Mouse (Mus musculus) intestine, embryonic 14.5 days (tissue): Measurements from ENCODE around the gene Clip4. TPM values are rescaled to one million over a fixed set of nuclear protein-coding genes. Genes with fewer than 3 reads are reported as not detected.

ENCODE experiments used
- ATAC-seq: fragments of 200-750 bp; cut with Nextera tagmentation; replicated peaks from 2 replicates; pipeline ENCODE4 v1.8.0; 2017; ENCODE audit warnings: low read depth, moderate number of reproducible peaks, moderate TSS enrichment, moderate library complexity; ENCODE audit not compliant: low FRiP score, low TSS enrichment
- DNase-seq: peaks from one replicate; pipeline ENCODE4 v3.0.0-alpha.2; 2018; ENCODE audit warnings: low spot score
- H3K27ac ChIP-seq: fragments of 300-500 bp; sonication (generic); 2 replicates; pipeline ENCODE4 v1.5.1; 2014; ENCODE audit warnings: low read depth, mild to moderate bottlenecking, control low read depth
- H3K27me3 ChIP-seq: fragments of 300-500 bp; sonication (generic); replicated peaks from 2 replicates; pipeline ENCODE4 v1.6.1; 2014; ENCODE audit warnings: low read length, control low read depth; ENCODE audit not compliant: control insufficient read depth, insufficient read depth
- H3K36me3 ChIP-seq: fragments of 300-500 bp; sonication (generic); 2 replicates; pipeline ENCODE4 v1.6.1; 2014; ENCODE audit warnings: low read length, control low read depth; ENCODE audit not compliant: control insufficient read depth, insufficient read depth
- H3K4me1 ChIP-seq: fragments of 300-500 bp; sonication (generic); replicated peaks from 2 replicates; pipeline ENCODE4 v1.6.1; 2014; ENCODE audit warnings: low read length, control low read depth, mixed read lengths; ENCODE audit not compliant: control insufficient read depth, insufficient read depth
- H3K4me2 ChIP-seq: fragments of 300-500 bp; sonication (generic); 2 replicates; pipeline ENCODE4 v1.6.1; 2014; ENCODE audit warnings: low read length
- H3K4me3 ChIP-seq: fragments of 300-500 bp; sonication (generic); 2 replicates; pipeline ENCODE4 v1.5.1; 2014; ENCODE audit warnings: low read depth, low read length, control low read depth, mixed read lengths
- H3K9ac ChIP-seq: fragments of 300-500 bp; sonication (generic); 2 replicates; pipeline ENCODE4 v1.6.1; 2014; ENCODE audit warnings: mild to moderate bottlenecking, low read length
- H3K9me3 ChIP-seq: fragments of 300-500 bp; sonication (generic); 2 replicates; pipeline ENCODE4 v1.6.1; 2016; ENCODE audit warnings: low read length, control low read depth; ENCODE audit not compliant: control insufficient read depth
- WGBS: fragments of 180-500 bp; shearing (Covaris S2); extraction: QIAGEN DNeasy Blood & Tissue Kit; methylation state at CpG from one replicate; pipeline ENCODE4 v1.1.7; 2014; 5-methylcytosine and 5-hydroxymethylcytosine counted together
- polyA plus RNA-seq: library from polyadenylated mRNA; unstranded; fragments of >200 nt; fragmentation: Nextera tagmentation; extraction: Ambion mirVana; gene quantifications from 2 replicates; pipeline ENCODE4 v1.2.1, GENCODE M21; 2014

Clip4 gene
- polyA plus RNA-seq, 1 experiment from 2014 or later: 5.1 TPM

DNA sequence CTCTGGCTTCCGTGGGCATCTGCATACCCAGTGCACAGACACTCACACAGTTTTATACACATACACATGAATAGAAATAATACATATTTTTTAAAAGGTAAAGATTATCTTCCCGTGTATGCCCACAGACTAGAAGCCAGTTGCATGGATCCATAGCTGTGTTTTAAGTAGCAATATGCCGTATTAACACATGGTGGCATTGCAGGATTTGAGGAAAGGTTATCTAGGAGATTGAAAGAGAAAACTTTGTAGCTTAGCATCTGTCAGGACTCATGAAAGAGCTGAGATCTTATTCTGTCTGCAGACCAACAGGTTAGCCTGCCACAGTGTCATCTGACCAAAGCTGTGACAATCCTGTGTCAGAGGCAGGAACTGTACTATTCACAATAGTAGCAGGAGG lies 63.7 kb downstream of the Clip4 start:
- no peak for DNase-seq
- no peak overlapping the region for H3K9ac ChIP-seq
- no peak for ATAC-seq
- H3K27ac ChIP-seq: no peak overlapping the region
- WGBS: 83% methylated on average over 3 of the region's 3 CpGs
- no peak overlapping the region for H3K4me3 ChIP-seq
- peaks cover 12% of the 10 kb centered on the region; the same call in 1 of the 2 replicates for H3K4me1 ChIP-seq
- H3K36me3 ChIP-seq: no peaks in the 10 kb centered on the region
- no peak overlapping the region for H3K4me2 ChIP-seq
- no peaks in the 10 kb centered on the region for H3K9me3 ChIP-seq
- H3K27me3 ChIP-seq: no peaks in the 10 kb centered on the region

DNA sequence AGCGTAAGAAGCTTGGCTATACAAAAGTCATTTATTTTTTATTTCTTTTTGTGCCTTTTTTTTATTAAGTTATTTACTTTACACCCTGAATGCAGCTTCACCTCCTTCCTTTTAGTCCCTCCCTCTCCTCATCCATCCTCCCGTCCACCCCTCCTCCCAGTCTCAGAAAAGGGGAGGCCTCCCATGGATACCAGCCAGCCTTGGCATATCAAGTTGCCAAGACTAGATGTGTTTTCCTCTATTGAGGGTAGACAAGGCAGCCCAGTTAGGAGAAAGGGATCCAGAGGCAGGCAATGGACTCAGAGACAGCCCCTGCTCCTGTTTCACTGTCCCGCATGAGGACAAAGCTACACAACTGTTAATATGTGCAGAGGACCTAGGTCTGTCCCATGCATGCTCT lies 93.9 kb downstream of the Clip4 start:
- H3K4me3 ChIP-seq: no peak overlapping the region
- H3K4me2 ChIP-seq: no peak overlapping the region
- ATAC-seq: no peak
- H3K27me3 ChIP-seq: no peaks in the 10 kb centered on the region
- peaks cover 4% of the 10 kb centered on the region; the same call in 1 of the 2 replicates for H3K9me3 ChIP-seq
- H3K27ac ChIP-seq: no peak overlapping the region
- H3K4me1 ChIP-seq: no peaks in the 10 kb centered on the region
- no peak overlapping the region for H3K9ac ChIP-seq
- no peak for DNase-seq
- WGBS: 81% methylated on average over 3 of the region's 3 CpGs
- H3K36me3 ChIP-seq: no peaks in the 10 kb centered on the region

DNA sequence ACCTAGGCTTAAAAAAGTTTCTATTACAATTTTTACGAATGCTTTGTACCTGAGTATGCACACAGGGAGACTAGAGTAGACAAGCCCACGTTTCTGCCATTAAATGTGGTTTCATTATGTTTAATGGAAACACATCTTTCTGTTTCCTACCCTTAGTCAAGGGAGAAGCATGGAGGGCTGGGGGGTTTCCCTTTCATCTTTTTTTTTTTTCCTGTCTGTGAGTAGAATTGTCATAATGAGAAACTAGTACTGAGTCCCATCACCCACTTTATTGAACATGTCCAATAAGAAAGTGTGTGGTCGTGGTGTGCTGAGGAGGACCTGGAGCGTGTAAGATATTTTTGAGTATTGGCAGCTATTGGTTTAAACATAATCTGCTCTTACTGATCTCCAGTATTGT lies 94.6 kb downstream of the Clip4 start:
- ATAC-seq: no peak
- 84% methylated on average over 4 of the region's 4 CpGs for WGBS

DNA sequence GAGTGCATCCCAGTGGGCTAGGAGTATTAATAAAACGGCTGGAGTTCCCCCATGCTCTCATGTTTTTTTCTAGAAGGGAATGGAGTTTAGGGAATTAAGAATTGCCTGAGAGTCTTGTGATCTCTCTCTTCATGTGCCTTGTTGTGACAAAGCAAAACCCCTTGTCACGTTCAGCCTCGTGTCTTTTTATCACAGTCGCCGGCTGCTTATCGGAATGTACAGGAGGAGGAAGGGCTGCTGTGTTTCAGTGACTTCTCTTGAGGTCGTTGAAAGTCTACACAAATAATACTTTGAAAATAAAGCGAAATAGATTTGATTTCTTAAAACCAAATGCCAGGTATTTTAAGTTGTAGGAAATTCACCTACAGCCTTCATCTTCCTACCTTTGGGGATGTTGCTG lies 95.8 kb downstream of the Clip4 start:
- no peak overlapping the region for H3K4me2 ChIP-seq
- 86% methylated on average over 8 of the region's 8 CpGs for WGBS
- H3K4me3 ChIP-seq: no peak overlapping the region
- ATAC-seq (no peak), DNase-seq (no peak)
- H3K9ac ChIP-seq: no peak overlapping the region
- H3K9me3 ChIP-seq: peaks cover 4% of the 10 kb centered on the region; the same call in 1 of the 2 replicates
- no peaks in the 10 kb centered on the region for H3K27me3 ChIP-seq
- H3K27ac ChIP-seq: no peak overlapping the region
- H3K36me3 ChIP-seq: no peaks in the 10 kb centered on the region
- no peaks in the 10 kb centered on the region for H3K4me1 ChIP-seq

More for the DNA sequence above, 94.6 kb downstream of the Clip4 start:
- no peaks in the 10 kb centered on the region for H3K36me3 ChIP-seq
- peaks cover 4% of the 10 kb centered on the region; the same call in 1 of the 2 replicates for H3K9me3 ChIP-seq
- no peak overlapping the region for H3K9ac ChIP-seq
- DNase-seq: no peak
- H3K27ac ChIP-seq: no peak overlapping the region
- H3K4me2 ChIP-seq: no peak overlapping the region
- H3K27me3 ChIP-seq: no peaks in the 10 kb centered on the region
- no peak overlapping the region for H3K4me3 ChIP-seq
- no peaks in the 10 kb centered on the region for H3K4me1 ChIP-seq

DNA sequence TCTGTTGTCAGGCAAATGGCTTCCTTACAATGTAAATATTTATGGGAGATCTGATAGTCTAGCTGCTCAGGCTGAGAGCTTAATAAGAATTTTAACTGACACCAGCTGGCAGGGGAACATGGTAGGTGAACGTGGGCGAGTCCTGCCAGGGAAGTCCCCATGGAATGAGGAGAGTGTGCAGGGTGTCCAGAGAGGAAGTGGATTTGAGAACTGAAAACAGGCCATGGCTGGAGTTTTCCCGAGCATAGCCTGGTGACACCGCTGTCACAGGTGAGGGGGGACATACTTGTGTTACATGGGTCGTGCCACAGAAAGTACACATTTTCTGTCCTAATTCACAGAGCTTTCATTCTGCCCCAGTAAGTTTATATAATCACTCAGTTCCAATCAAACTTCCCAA lies 97.2 kb downstream of the Clip4 start:
- Histone ChIP-seq H3K27ac (no peak overlapping the region), H3K9me3 (no peaks in the 10 kb centered on the region), H3K36me3 (no peaks in the 10 kb centered on the region), H3K4me3 (no peak overlapping the region), H3K4me1 (no peaks in the 10 kb centered on the region), H3K9ac (no peak overlapping the region), H3K27me3 (0 out of 2 replicates have a peak, but pooled peaks cover 2% of the 10 kb centered on the region), H3K4me2 (no peak overlapping the region)
- WGBS: 58% methylated on average over 5 of the region's 5 CpGs
- no peak for DNase-seq
- no peak for ATAC-seq

DNA sequence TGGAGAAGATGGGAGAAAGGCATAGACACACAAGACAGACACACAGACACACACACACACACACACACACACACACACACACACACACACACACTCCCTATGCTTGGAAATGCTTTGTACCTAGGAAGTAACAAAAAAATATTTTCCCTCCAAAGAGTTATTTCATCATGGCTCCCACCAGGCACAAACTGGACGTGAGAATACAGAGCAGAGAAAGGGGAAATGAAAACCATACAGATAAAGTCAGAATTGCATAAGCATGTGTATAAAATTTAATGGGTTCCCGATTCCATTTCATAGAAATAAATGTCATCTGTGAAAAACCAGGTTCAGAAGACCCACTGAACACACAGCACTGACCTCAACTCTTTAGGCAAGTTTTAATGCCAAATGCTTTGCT lies 99.6 kb downstream of the Clip4 start:
- Histone ChIP-seq H3K27ac (no peak overlapping the region), H3K36me3 (no peaks in the 10 kb centered on the region), H3K4me3 (no peak overlapping the region), H3K4me2 (no peak overlapping the region), H3K4me1 (no peaks in the 10 kb centered on the region), H3K27me3 (0 out of 2 replicates have a peak, but pooled peaks cover 2% of the 10 kb centered on the region), H3K9me3 (no peaks in the 10 kb centered on the region), H3K9ac (no peak overlapping the region)
- ATAC-seq (no peak), DNase-seq (no peak)
- WGBS: 88% methylated on average over 2 of the region's 2 CpGs

DNA sequence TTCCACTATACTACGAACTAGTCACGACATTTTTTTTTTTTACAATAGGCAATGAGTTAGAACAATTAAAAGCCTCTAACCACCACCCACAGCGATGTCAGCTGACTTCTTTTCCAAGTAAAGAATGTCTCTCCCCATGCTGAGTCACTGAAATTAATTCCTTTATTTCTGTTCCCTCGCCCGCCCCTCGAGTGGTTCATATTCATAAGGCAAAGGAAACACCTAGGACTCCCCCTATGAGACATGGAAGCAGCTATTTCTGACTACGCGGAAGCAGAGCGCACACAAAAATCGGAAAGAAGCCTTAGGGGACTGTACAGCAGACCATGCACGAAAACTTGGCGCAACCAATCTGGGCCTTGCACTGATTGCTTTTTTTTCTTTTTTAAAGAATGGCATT lies 100.6 kb downstream of the Clip4 start:
- Histone ChIP-seq H3K4me2 (no peak overlapping the region; the same call in 1 of the 2 replicates), H3K27ac (no peak overlapping the region), H3K27me3 (0 out of 2 replicates have a peak, but pooled peaks cover 2% of the 10 kb centered on the region), H3K4me1 (no peaks in the 10 kb centered on the region), H3K4me3 (no peak overlapping the region), H3K9me3 (no peaks in the 10 kb centered on the region), H3K9ac (no peak overlapping the region), H3K36me3 (no peaks in the 10 kb centered on the region)
- WGBS: 94% methylated on average over 12 of the region's 12 CpGs
- ATAC-seq (no peak), DNase-seq (no peak)

DNA sequence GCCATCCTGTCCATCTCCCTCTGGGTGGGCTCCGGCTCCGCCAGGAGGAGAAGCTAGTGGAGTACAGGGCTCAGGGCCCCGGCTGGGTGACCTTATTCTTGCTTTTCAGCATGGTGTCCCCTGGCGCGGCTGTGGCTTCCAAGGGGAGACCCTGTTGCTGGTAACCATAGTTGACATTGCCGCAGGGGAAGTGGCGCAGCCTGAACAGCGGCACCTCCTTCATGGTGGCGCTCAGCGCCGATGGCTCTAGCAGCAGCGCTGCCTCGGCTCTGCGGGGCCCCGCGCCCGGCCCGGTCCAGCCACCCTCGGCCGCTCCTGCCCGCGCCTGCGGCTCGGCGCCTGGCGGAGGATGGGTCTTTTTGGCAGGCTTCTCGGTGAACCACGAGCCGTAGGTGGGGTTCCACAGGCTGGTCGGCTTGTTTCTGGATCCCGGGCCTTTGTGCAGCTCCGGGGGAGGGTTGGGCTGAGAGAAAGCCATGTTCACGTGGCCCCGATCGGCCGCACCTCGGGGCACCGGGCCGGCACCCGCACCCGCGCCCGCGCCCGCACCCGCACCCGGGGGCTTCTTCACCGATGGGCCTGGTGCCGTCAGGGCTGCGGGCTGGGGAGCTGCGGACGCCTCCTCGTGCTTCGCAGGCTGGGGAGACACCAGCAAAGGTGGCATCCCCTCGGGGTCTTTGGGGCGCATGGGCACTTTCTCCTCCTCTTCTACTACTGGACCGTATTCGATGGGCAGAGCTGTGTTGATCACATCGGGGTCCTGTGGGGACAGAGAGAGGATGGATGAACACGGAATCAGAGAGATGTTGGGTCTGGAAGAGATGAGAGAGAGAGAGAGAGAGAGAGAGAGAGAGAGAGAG lies 101.3 kb downstream of the Clip4 start:
- peak; percentile 60 for ATAC-seq

More for the DNA sequence above, 101.3 kb downstream of the Clip4 start:
- H3K36me3 ChIP-seq: no peaks in the 10 kb centered on the region
- H3K4me3 ChIP-seq: peak overlapping the region; percentile 43
- H3K4me2 ChIP-seq: peak overlapping the region; percentile 89
- H3K9me3 ChIP-seq: no peaks in the 10 kb centered on the region
- H3K27ac ChIP-seq: no peak overlapping the region
- WGBS: 6% methylated on average over 58 of the region's 60 CpGs
- DNase-seq: peak; percentile 76
- H3K9ac ChIP-seq: peak overlapping the region; percentile 53
- H3K27me3 ChIP-seq: 0 out of 2 replicates have a peak, but pooled peaks cover 2% of the 10 kb centered on the region
- no peaks in the 10 kb centered on the region for H3K4me1 ChIP-seq
